ENCODE assay signal across 13 mouse cellular contexts in the genomic region with DNA sequence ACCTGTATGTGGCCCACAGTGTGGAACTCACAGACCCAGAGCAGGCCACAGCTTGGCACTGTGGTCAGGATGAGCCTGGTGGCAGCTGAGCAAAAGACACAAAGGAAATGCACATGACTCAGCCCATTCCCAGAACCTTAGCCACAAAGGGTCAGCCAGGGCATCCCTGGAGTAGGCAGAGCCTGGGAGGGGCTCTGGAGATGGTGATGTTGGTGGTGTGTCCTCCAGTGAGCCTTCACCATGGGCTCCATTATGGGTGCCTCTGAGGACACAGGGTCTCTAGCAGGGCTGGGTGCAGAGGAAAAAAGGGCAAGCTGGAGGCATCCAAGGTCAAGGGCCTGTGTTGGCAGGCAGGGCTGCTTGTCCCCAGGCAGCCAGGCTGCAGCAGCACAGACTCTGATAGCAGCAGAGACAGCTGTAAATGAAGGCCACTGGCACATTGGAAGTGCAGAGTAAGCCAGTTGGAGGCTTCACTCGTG. TPM values are rescaled to one million over a fixed set of nuclear protein-coding genes. Genes with fewer than 3 reads are reported as not detected.
DNase-seq lines count a peak whose midpoint lies in the region; ATAC-seq and TF ChIP-seq lines count a peak whose summit lies in the region.
"Had no signal": no experiment of that assay in that cellular context is flagged by ENCODE, and none has a peak within 500 bp of the region (broad histone marks: within the 10 kb centered on the region; RNA-seq: fewer than 3 reads in every experiment).

No protein-coding gene starts in this region.

- no peak for ATAC-seq in embryonic facial prominence, embryonic 15.5 days (ENCODE audit: insufficient number of reproducible peaks, low FRiP score, low TSS enrichment, low read depth)
- ATAC-seq: forebrain, embryonic 14.5 days had no signal

- H3K4me3 ChIP-seq in embryonic facial prominence, embryonic 15.5 days (replicated peaks): no peak overlapping the region
- H3K4me3 ChIP-seq in embryonic facial prominence, embryonic 10.5 days: no peak overlapping the region
- H3K4me3 ChIP-seq in layer of hippocampus, adult 2 months: no peak overlapping the region
- H3K4me3 ChIP-seq: liver, embryonic 13.5 days; neural tube, embryonic 13.5 days had no signal

- no peak for DNase-seq in embryonic facial prominence, embryonic 10.5 days (ENCODE audit: low spot score)
- no peak for DNase-seq in layer of hippocampus, adult 2 months (ENCODE audit: low spot score in 2 of 2)
- DNase-seq in layer of hippocampus, postnatal 14 days (ENCODE audit: low spot score in 2 of 2): no peak
- peak; percentile 65 for DNase-seq in adrenal gland, postnatal 14 days
- peak; percentile 67 to 76 for DNase-seq in heart, postnatal 10 days
- no peak for DNase-seq in thymus, postnatal 4 days
- DNase-seq in cerebellum, adult 11 months: no peak
- DNase-seq: kidney, postnatal 10 days; liver, embryonic 13.5 days; right cerebral cortex, postnatal 4 days had no signal

- intact Hi-C loops in heart, postnatal 10 days (cut with DNase I): no loop called here

- H3K36me3 ChIP-seq in embryonic facial prominence, embryonic 15.5 days: peaks cover 49% of the 10 kb centered on the region
- peaks cover 94% of the 10 kb centered on the region for H3K36me3 ChIP-seq in embryonic facial prominence, embryonic 10.5 days (replicated peaks)

- H3K4me1 ChIP-seq in embryonic facial prominence, embryonic 15.5 days: peaks cover 81% of the 10 kb centered on the region
- H3K4me1 ChIP-seq in embryonic facial prominence, embryonic 10.5 days: peaks cover 76% of the 10 kb centered on the region

- H3K4me2 ChIP-seq in embryonic facial prominence, embryonic 15.5 days (replicated peaks): no peak overlapping the region
- H3K4me2 ChIP-seq: liver, embryonic 13.5 days; neural tube, embryonic 13.5 days had no signal

- TF ChIP-seq CTCF in layer of hippocampus, adult 2 months (conservative IDR thresholded peaks at IDR 0.05): no peak

- 64% methylated on average over 1 of the region's 1 CpGs for WGBS in embryonic facial prominence, embryonic 15.5 days
- 76% methylated on average over 1 of the region's 1 CpGs for WGBS in embryonic facial prominence, embryonic 10.5 days

- no peaks in the 10 kb centered on the region for H3K9me3 ChIP-seq in embryonic facial prominence, embryonic 15.5 days (replicated peaks)
- no peaks in the 10 kb centered on the region for H3K9me3 ChIP-seq in embryonic facial prominence, embryonic 10.5 days
- H3K9me3 ChIP-seq: liver, embryonic 13.5 days; neural tube, embryonic 13.5 days had no signal

- H3K27me3 ChIP-seq in embryonic facial prominence, embryonic 15.5 days: no peaks in the 10 kb centered on the region
- no peaks in the 10 kb centered on the region for H3K27me3 ChIP-seq in embryonic facial prominence, embryonic 10.5 days (replicated peaks; ENCODE audit: low read depth, poor library complexity, severe bottlenecking)
- H3K27me3 ChIP-seq: liver, embryonic 13.5 days; neural tube, embryonic 13.5 days had no signal

- H3K27ac ChIP-seq in embryonic facial prominence, embryonic 15.5 days (replicated peaks): peak overlapping the region; percentile 86; the same call in 1 of the 2 replicates
- no peak overlapping the region for H3K27ac ChIP-seq in embryonic facial prominence, embryonic 10.5 days (replicated peaks)
- H3K27ac ChIP-seq in layer of hippocampus, adult 2 months: peak overlapping the region; percentile 24; the same call in 1 of the 2 replicates
- H3K27ac ChIP-seq: liver, embryonic 13.5 days had no signal

- H3K9ac ChIP-seq in embryonic facial prominence, embryonic 15.5 days: no peak overlapping the region
- H3K9ac ChIP-seq: liver, embryonic 13.5 days; neural tube, embryonic 13.5 days had no signal

RNA-seq across cellular contexts. Expression of a gene that starts 12.3 kb away (rescaled TPM):
- 31.7 and 33.2 TPM in 2 replicates for polyA plus RNA-seq in embryonic facial prominence, embryonic 15.5 days (2015; fragmentation: Nextera tagmentation; extraction: Ambion mirVana)
- polyA plus RNA-seq in embryonic facial prominence, embryonic 10.5 days (2016; fragmentation: Nextera tagmentation; extraction: Ambion mirVana): 24.9 and 25.5 TPM in 2 replicates
- 100 to 1,000 TPM; 108 to 120 TPM for total RNA-seq in layer of hippocampus, adult 2 months (2021)
- total RNA-seq in layer of hippocampus, postnatal 14 days (2021): 100 to 1,000 TPM; 162 to 166 TPM
- 60.2 and 68.8 TPM in 2 replicates for total RNA-seq in adrenal gland, postnatal 14 days (2021)
- total RNA-seq in heart, postnatal 10 days (2021): 10 to 100 TPM; 39.3 to 48.5 TPM

Comparison
In these comparisons a context has a peak if more than half of its experiments do, and no peak if none do; other contexts are left out.
1. DNase-seq: peak in adrenal gland, postnatal 14 days (single experiment) and heart, postnatal 10 days (2 of 2); none in embryonic facial prominence, embryonic 10.5 days (single experiment), layer of hippocampus, adult 2 months (0 of 2), layer of hippocampus, postnatal 14 days (0 of 2), thymus, postnatal 4 days (single experiment) and cerebellum, adult 11 months (single experiment).